15 mouse cellular contexts compared by ENCODE assay signal in the genomic region with DNA sequence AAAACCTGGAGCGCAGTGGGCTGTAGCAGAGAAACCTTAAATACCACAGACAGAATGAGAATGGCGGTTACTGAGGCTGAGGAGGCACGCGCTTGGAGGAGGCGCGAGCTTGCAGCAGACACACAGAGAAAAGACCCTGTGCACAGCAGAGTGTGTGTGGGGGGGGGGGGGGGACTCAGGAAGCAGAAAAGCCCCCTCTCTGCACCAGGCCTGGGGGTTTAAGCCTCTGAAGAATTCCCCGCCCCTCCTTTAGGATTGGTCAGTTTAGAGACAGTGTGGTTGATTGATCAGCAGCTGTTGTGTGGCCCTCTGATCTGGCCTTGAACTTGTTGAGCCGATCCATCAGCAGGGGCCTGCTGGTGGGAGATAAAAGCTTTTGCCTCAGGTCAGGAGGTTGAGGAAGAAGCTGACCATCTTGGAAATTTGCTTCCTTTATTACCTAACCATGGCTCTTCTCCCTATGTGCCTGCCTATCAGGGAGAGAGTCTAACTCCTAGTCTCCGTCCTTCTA.
DNase-seq lines count a peak whose midpoint lies in the region; ATAC-seq lines count a peak whose summit lies in the region.
"Had no signal": no experiment of that assay in that cellular context is flagged by ENCODE, and none has a peak within 500 bp of the region (broad histone marks: within the 10 kb centered on the region; RNA-seq: fewer than 3 reads in every experiment).

No protein-coding gene starts in this region.

- peak; percentile 30 for DNase-seq in hindbrain, embryonic 11.5 days (ENCODE audit: low spot score)
- no peak for DNase-seq in hindbrain, embryonic 14.5 days (ENCODE audit: low spot score)
- DNase-seq in embryo, embryonic 10.5 days (ENCODE audit: low spot score), result peak; percentile 62
- no peak for DNase-seq in cerebellum, postnatal 25 days
- DNase-seq in left cerebral cortex, postnatal 10 days (ENCODE audit: extremely low spot score in 1 of 2, low spot score in 2 of 2), result no peak
- DNase-seq in cerebellum, adult 9-10 months, result no peak
- DNase-seq: adrenal gland, postnatal 25 days; gastrocnemius, postnatal 36 days; kidney, adult 18-20 months; left cerebral cortex, postnatal 4 days; lung, postnatal 14 days had no signal

- no peak overlapping the region for H3K27ac ChIP-seq in hindbrain, embryonic 11.5 days (ENCODE audit: low read depth, low read length)
- H3K27ac ChIP-seq in hindbrain, embryonic 14.5 days, result no peak overlapping the region
- no peak overlapping the region for H3K27ac ChIP-seq in hindbrain, embryonic 16.5 days (ENCODE audit: low read depth, low read length)
- H3K27ac ChIP-seq in neural tube, embryonic 12.5 days, result no peak overlapping the region
- H3K27ac ChIP-seq: liver, embryonic 14.5 days had no signal

- intact Hi-C loops in left cerebral cortex, postnatal 10 days (cut with DNase I), result no loop called here

- H3K4me2 ChIP-seq in hindbrain, embryonic 11.5 days (replicated peaks; ENCODE audit: low read depth, low read length), result no peak overlapping the region
- no peak overlapping the region for H3K4me2 ChIP-seq in hindbrain, embryonic 14.5 days (replicated peaks)
- H3K4me2 ChIP-seq in hindbrain, embryonic 16.5 days (ENCODE audit: low read length), result peak overlapping the region; percentile 22; the same call in 1 of the 2 replicates
- H3K4me2 ChIP-seq in neural tube, embryonic 12.5 days (replicated peaks), result peak overlapping the region; percentile 24

- H3K4me3 ChIP-seq in hindbrain, embryonic 11.5 days (ENCODE audit: low read depth, low read length), result no peak overlapping the region
- no peak overlapping the region for H3K4me3 ChIP-seq in hindbrain, embryonic 14.5 days (replicated peaks; ENCODE audit: low read length)
- no peak overlapping the region for H3K4me3 ChIP-seq in hindbrain, embryonic 16.5 days (ENCODE audit: low read length)
- no peak overlapping the region for H3K4me3 ChIP-seq in neural tube, embryonic 12.5 days

- WGBS in hindbrain, embryonic 11.5 days, result 24% methylated on average over 9 of the region's 9 CpGs
- 23% methylated on average over 9 of the region's 9 CpGs for WGBS in hindbrain, embryonic 14.5 days
- 21% methylated on average over 9 of the region's 9 CpGs for WGBS in hindbrain, embryonic 16.5 days
- 27% methylated on average over 9 of the region's 9 CpGs for WGBS in neural tube, embryonic 12.5 days

- no peaks in the 10 kb centered on the region for H3K36me3 ChIP-seq in hindbrain, embryonic 11.5 days (ENCODE audit: control insufficient read depth, insufficient read depth, low read length)
- no peaks in the 10 kb centered on the region for H3K36me3 ChIP-seq in hindbrain, embryonic 14.5 days (replicated peaks; ENCODE audit: control insufficient read depth, insufficient read depth)
- no peaks in the 10 kb centered on the region for H3K36me3 ChIP-seq in hindbrain, embryonic 16.5 days (ENCODE audit: control insufficient read depth, insufficient read depth, low read length)
- H3K36me3 ChIP-seq in neural tube, embryonic 12.5 days, result no peaks in the 10 kb centered on the region

- no peaks in the 10 kb centered on the region; the same call in 1 of the 2 replicates for H3K27me3 ChIP-seq in hindbrain, embryonic 11.5 days (ENCODE audit: control insufficient read depth, insufficient read depth, low read length)
- no peaks in the 10 kb centered on the region for H3K27me3 ChIP-seq in hindbrain, embryonic 14.5 days (ENCODE audit: control insufficient read depth, insufficient read depth, low read length)
- H3K27me3 ChIP-seq in hindbrain, embryonic 16.5 days (replicated peaks; ENCODE audit: control insufficient read depth, insufficient read depth, low read length), result no peaks in the 10 kb centered on the region
- H3K27me3 ChIP-seq in neural tube, embryonic 12.5 days (replicated peaks), result 0 out of 2 replicates have a peak, but pooled peaks cover 3% of the 10 kb centered on the region
- H3K27me3 ChIP-seq: Patski had no signal

- peaks cover 5% of the 10 kb centered on the region; the same call in 1 of the 2 replicates for H3K4me1 ChIP-seq in hindbrain, embryonic 11.5 days (replicated peaks; ENCODE audit: control insufficient read depth, insufficient read depth, low read length)
- H3K4me1 ChIP-seq in hindbrain, embryonic 14.5 days (replicated peaks; ENCODE audit: control insufficient read depth, insufficient read depth, low read length), result no peaks in the 10 kb centered on the region
- no peaks in the 10 kb centered on the region for H3K4me1 ChIP-seq in hindbrain, embryonic 16.5 days (ENCODE audit: control insufficient read depth, insufficient read depth, low read depth, low read length)
- peaks cover 11% of the 10 kb centered on the region for H3K4me1 ChIP-seq in neural tube, embryonic 12.5 days

- peak; percentile 47; the same call in 1 of the 2 replicates for ATAC-seq in hindbrain, embryonic 11.5 days (ENCODE audit: low FRiP score)
- ATAC-seq in hindbrain, embryonic 14.5 days (ENCODE audit: low FRiP score), result no peak
- no peak for ATAC-seq in hindbrain, embryonic 16.5 days
- no peak; the same call in 1 of the 2 replicates for ATAC-seq in neural tube, embryonic 12.5 days (ENCODE audit: low FRiP score, low read depth)
- ATAC-seq: Patski had no signal

- no peaks in the 10 kb centered on the region for H3K9me3 ChIP-seq in hindbrain, embryonic 11.5 days (ENCODE audit: control insufficient read depth, low read length)
- H3K9me3 ChIP-seq in hindbrain, embryonic 14.5 days (ENCODE audit: control insufficient read depth, low read length), result no peaks in the 10 kb centered on the region
- H3K9me3 ChIP-seq in hindbrain, embryonic 16.5 days (ENCODE audit: control insufficient read depth, low read length), result no peaks in the 10 kb centered on the region
- no peaks in the 10 kb centered on the region for H3K9me3 ChIP-seq in neural tube, embryonic 12.5 days

- no peak overlapping the region for H3K9ac ChIP-seq in hindbrain, embryonic 11.5 days (ENCODE audit: low read depth, low read length)
- H3K9ac ChIP-seq in hindbrain, embryonic 14.5 days, result no peak overlapping the region
- no peak overlapping the region for H3K9ac ChIP-seq in hindbrain, embryonic 16.5 days (ENCODE audit: low read depth, low read length)
- no peak overlapping the region for H3K9ac ChIP-seq in neural tube, embryonic 12.5 days
- H3K9ac ChIP-seq: liver, embryonic 14.5 days had no signal

Comparison
In these comparisons a context has a peak if more than half of its experiments do, and no peak if none do; other contexts are left out.
1. DNase-seq: peak in hindbrain, embryonic 11.5 days (single experiment) and embryo, embryonic 10.5 days (single experiment); none in hindbrain, embryonic 14.5 days (single experiment), cerebellum, postnatal 25 days (0 of 2), left cerebral cortex, postnatal 10 days (0 of 2) and cerebellum, adult 9-10 months (single experiment).
2. H3K4me2 ChIP-seq: peak in hindbrain, embryonic 16.5 days (single experiment) and neural tube, embryonic 12.5 days (single experiment); none in hindbrain, embryonic 11.5 days (single experiment) and hindbrain, embryonic 14.5 days (single experiment).